Mouse (Mus musculus) CH12.LX (cell line): Measurements from ENCODE around the gene Foxo4.

Experiments used
- BHLHE40 ChIP-seq: IDR thresholded peaks from 2 replicates; pipeline ENCODE4 v1.6.1; 2011; ENCODE audit warnings: mild to moderate bottlenecking, low read depth, low read length, improper control_type of control experiment
- CTCF ChIP-seq, 2 experiments: IDR thresholded peaks in 1 of 2; conservative IDR thresholded peaks in 1 of 2; 2 replicates each; pipeline ENCODE4 v1.5.1; 2011 to 2012; ENCODE audit warnings: low read depth in 2 of 2, low read length in 2 of 2, improper control_type of control experiment in 1 of 2, inconsistent platforms in 1 of 2, mild to moderate bottlenecking in 1 of 2, moderate library complexity in 1 of 2

GRCm38 (mm10) chrX:101289037-101289436 lies 34.7 kb downstream of the Foxo4 start:
- TF ChIP-seq CTCF (conservative IDR thresholded peaks at IDR 0.05 in 1 of 2, IDR thresholded peaks at IDR 0.05 in 1 of 2; ENCODE audit: low read depth in 2 of 2, low read length in 2 of 2) = no peak
- no peak for TF ChIP-seq BHLHE40
